In genomic region chr16:17557947-17558480, GRCm38 (mm10) we compare ENCODE assay signal across 8 mouse cellular contexts. TPM values are rescaled to one million over a fixed set of nuclear protein-coding genes. Genes with fewer than 3 reads are reported as not detected.
A peak's percentile ranks its signal among the peaks of the same experiment; 100 is the strongest.
DNase-seq lines count a peak whose midpoint lies in the region; ATAC-seq lines count a peak whose summit lies in the region.

No protein-coding gene starts in this region.

- ATAC-seq in kidney, embryonic 14.5 days (ENCODE audit: low FRiP score, low TSS enrichment), result peak; percentile 5; the same call in 1 of the 2 replicates
- ATAC-seq in midbrain, embryonic 16.5 days, result peak; percentile 27; the same call in 1 of the 2 replicates

- DNase-seq in B cell, adult 2 months, result peak; percentile 80 to 82
- peak; percentile 86 for DNase-seq in adrenal gland, postnatal 14 days
- DNase-seq in embryonic facial prominence, embryonic 10.5 days (ENCODE audit: low spot score), result peak; percentile 82
- peak; percentile 69 for DNase-seq in heart, adult 8-10 months (ENCODE audit: low spot score)
- DNase-seq in liver, result peak; percentile 69
- peak; percentile 63 to 89 for DNase-seq in spleen, postnatal 4 days (ENCODE audit: low spot score in 2 of 2)

- H3K9me3 ChIP-seq in embryonic facial prominence, embryonic 10.5 days, result no peaks in the 10 kb centered on the region
- H3K9me3 ChIP-seq in kidney, embryonic 14.5 days (ENCODE audit: control insufficient read depth, low read length), result no peaks in the 10 kb centered on the region
- no peaks in the 10 kb centered on the region for H3K9me3 ChIP-seq in midbrain, embryonic 16.5 days (replicated peaks; ENCODE audit: control insufficient read depth, low read length, poor library complexity, severe bottlenecking)

- no peak overlapping the region for H3K9ac ChIP-seq in kidney, embryonic 14.5 days (ENCODE audit: low read depth, low read length)
- H3K9ac ChIP-seq in midbrain, embryonic 16.5 days (ENCODE audit: low read depth, low read length), result peak overlapping the region; percentile 47; the same call in 1 of the 2 replicates

- H3K27ac ChIP-seq in embryonic facial prominence, embryonic 10.5 days (replicated peaks), result peak overlapping the region; percentile 76; the same call in 1 of the 2 replicates
- no peak overlapping the region; the same call in 1 of the 2 replicates for H3K27ac ChIP-seq in kidney, embryonic 14.5 days (ENCODE audit: low read depth, low read length)
- H3K27ac ChIP-seq in midbrain, embryonic 16.5 days (ENCODE audit: low read length), result no peak overlapping the region; the same call in 1 of the 2 replicates

- WGBS in embryonic facial prominence, embryonic 10.5 days, result 2% methylated on average over 5 of the region's 5 CpGs
- WGBS in kidney, embryonic 14.5 days, result 0% methylated on average over 5 of the region's 5 CpGs
- WGBS in midbrain, embryonic 16.5 days, result 0% methylated on average over 5 of the region's 5 CpGs

- peak overlapping the region; percentile 42; the same call in 1 of the 2 replicates for H3K4me3 ChIP-seq in embryonic facial prominence, embryonic 10.5 days
- H3K4me3 ChIP-seq in kidney, embryonic 14.5 days (ENCODE audit: low read length), result no peak overlapping the region
- no peak overlapping the region for H3K4me3 ChIP-seq in midbrain, embryonic 16.5 days (ENCODE audit: low read depth, low read length)

- no peaks in the 10 kb centered on the region for H3K36me3 ChIP-seq in embryonic facial prominence, embryonic 10.5 days (replicated peaks)
- no peaks in the 10 kb centered on the region for H3K36me3 ChIP-seq in kidney, embryonic 14.5 days (ENCODE audit: control insufficient read depth, insufficient read depth, low read length)
- no peaks in the 10 kb centered on the region for H3K36me3 ChIP-seq in midbrain, embryonic 16.5 days (ENCODE audit: control insufficient read depth, insufficient read depth, low read length)

- peaks cover 70% of the 10 kb centered on the region for H3K4me1 ChIP-seq in embryonic facial prominence, embryonic 10.5 days
- H3K4me1 ChIP-seq in kidney, embryonic 14.5 days (ENCODE audit: control insufficient read depth, insufficient read depth, low read length), result peaks cover 19% of the 10 kb centered on the region
- H3K4me1 ChIP-seq in midbrain, embryonic 16.5 days (ENCODE audit: control insufficient read depth, insufficient read depth, low read length), result peaks cover 25% of the 10 kb centered on the region

- peaks cover 57% of the 10 kb centered on the region for H3K27me3 ChIP-seq in embryonic facial prominence, embryonic 10.5 days (replicated peaks; ENCODE audit: low read depth, poor library complexity, severe bottlenecking)
- H3K27me3 ChIP-seq in kidney, embryonic 14.5 days (ENCODE audit: control insufficient read depth, insufficient read depth, low read length), result no peaks in the 10 kb centered on the region; the same call in 1 of the 2 replicates
- no peaks in the 10 kb centered on the region; the same call in 1 of the 2 replicates for H3K27me3 ChIP-seq in midbrain, embryonic 16.5 days (ENCODE audit: control insufficient read depth, insufficient read depth, low read depth, low read length)

- H3K4me2 ChIP-seq in kidney, embryonic 14.5 days (replicated peaks; ENCODE audit: low read depth, low read length), result no peak overlapping the region
- H3K4me2 ChIP-seq in midbrain, embryonic 16.5 days (ENCODE audit: low read length), result no peak overlapping the region

RNA-seq across cellular contexts. Expression of gene Lrrc74b, which starts 3.0 kb away (rescaled TPM):
- total RNA-seq in adrenal gland, postnatal 14 days (2021), result 0.15 and 0.37 TPM in 2 replicates
- polyA plus RNA-seq in embryonic facial prominence, embryonic 10.5 days (2016; fragmentation: Nextera tagmentation; extraction: Ambion mirVana), result 0.10 TPM in 1 of 2 replicates, not detected in the other
- total RNA-seq in heart, adult 8-10 months (2022), result not detected
- polyA plus RNA-seq in kidney, embryonic 14.5 days (2014; fragmentation: Nextera tagmentation; extraction: Ambion mirVana), result 0.12 TPM in 1 of 2 replicates, not detected in the other
- polyA plus RNA-seq in midbrain, embryonic 16.5 days (2015; fragmentation: Nextera tagmentation; extraction: Ambion mirVana), result 1.3 and 2.0 TPM in 2 replicates

RNA-seq across cellular contexts. Expression of gene P2rx6, which starts 3.7 kb away (rescaled TPM):
- total RNA-seq in adrenal gland, postnatal 14 days (2021), result 0.45 and 0.56 TPM in 2 replicates
- polyA plus RNA-seq in embryonic facial prominence, embryonic 10.5 days (2016; fragmentation: Nextera tagmentation; extraction: Ambion mirVana), result 0.21 and 0.24 TPM in 2 replicates
- total RNA-seq in heart, adult 8-10 months (2022), result 1 to 10 TPM; 1.1 to 2.9 (median 2.0) TPM
- 0.27 and 0.37 TPM in 2 replicates for polyA plus RNA-seq in kidney, embryonic 14.5 days (2014; fragmentation: Nextera tagmentation; extraction: Ambion mirVana)
- polyA plus RNA-seq in midbrain, embryonic 16.5 days (2015; fragmentation: Nextera tagmentation; extraction: Ambion mirVana), result 3.0 and 3.5 TPM in 2 replicates

RNA-seq across cellular contexts. Expression of gene Slc7a4, which starts 25.0 kb away (rescaled TPM):
- 8.0 and 8.3 TPM in 2 replicates for total RNA-seq in adrenal gland, postnatal 14 days (2021)
- polyA plus RNA-seq in embryonic facial prominence, embryonic 10.5 days (2016; fragmentation: Nextera tagmentation; extraction: Ambion mirVana), result 1.5 and 1.6 TPM in 2 replicates
- 1 to 10 TPM; 1.8 to 6.4 (median 3.1) TPM for total RNA-seq in heart, adult 8-10 months (2022)
- polyA plus RNA-seq in kidney, embryonic 14.5 days (2014; fragmentation: Nextera tagmentation; extraction: Ambion mirVana), result 4.3 and 6.6 TPM in 2 replicates
- polyA plus RNA-seq in midbrain, embryonic 16.5 days (2015; fragmentation: Nextera tagmentation; extraction: Ambion mirVana), result 43.7 and 49.5 TPM in 2 replicates

RNA-seq across cellular contexts. Expression of gene Thap7, which starts 27.1 kb away (rescaled TPM):
- total RNA-seq in adrenal gland, postnatal 14 days (2021), result 29.4 and 33.3 TPM in 2 replicates
- 49.4 and 52.2 TPM in 2 replicates for polyA plus RNA-seq in embryonic facial prominence, embryonic 10.5 days (2016; fragmentation: Nextera tagmentation; extraction: Ambion mirVana)
- total RNA-seq in heart, adult 8-10 months (2022), result 10 to 100 TPM; 16.6 to 18.5 (median 17.6) TPM
- 49.1 and 51.1 TPM in 2 replicates for polyA plus RNA-seq in kidney, embryonic 14.5 days (2014; fragmentation: Nextera tagmentation; extraction: Ambion mirVana)
- 60.7 and 62.7 TPM in 2 replicates for polyA plus RNA-seq in midbrain, embryonic 16.5 days (2015; fragmentation: Nextera tagmentation; extraction: Ambion mirVana)

RNA-seq across cellular contexts. Expression of gene Lztr1, which starts 49.5 kb away (rescaled TPM):
- total RNA-seq in adrenal gland, postnatal 14 days (2021), result 75.3 and 75.6 TPM in 2 replicates
- 84.2 and 87.5 TPM in 2 replicates for polyA plus RNA-seq in embryonic facial prominence, embryonic 10.5 days (2016; fragmentation: Nextera tagmentation; extraction: Ambion mirVana)
- 10 to 100 TPM; 26.0 to 37.0 (median 29.7) TPM for total RNA-seq in heart, adult 8-10 months (2022)
- polyA plus RNA-seq in kidney, embryonic 14.5 days (2014; fragmentation: Nextera tagmentation; extraction: Ambion mirVana), result 57.9 and 81.4 TPM in 2 replicates
- 145 and 151 TPM in 2 replicates for polyA plus RNA-seq in midbrain, embryonic 16.5 days (2015; fragmentation: Nextera tagmentation; extraction: Ambion mirVana)
